Mouse (Mus musculus): ENCODE results near the gene Ppp1r10.
"Not testable (repeated sequence)": the region's sequence is repeated elsewhere in the genome, so short reads cannot be mapped to it uniquely, and the experiment has no call there.

Gene Ppp1r10

GRCm38 (mm10) chr17:35935763-35936162 is 19.5 kb downstream of the Ppp1r10 start:
- DNase-seq (ENCODE audit: low read depth, low spot score); H3K27me3 ChIP-seq (ENCODE audit: control insufficient read depth, insufficient read depth, low read length, poor library complexity, severe bottlenecking); H3K36me3 ChIP-seq (ENCODE audit: control insufficient read depth, insufficient read depth, low read length, poor library complexity, severe bottlenecking): not testable (repeated sequence)

- peak; percentile 87 for DNase-seq (ENCODE audit: low read depth, low spot score)
- no peaks in the 10 kb centered on the region for H3K27me3 ChIP-seq (ENCODE audit: control insufficient read depth, insufficient read depth, low read length, poor library complexity, severe bottlenecking)
- no peaks in the 10 kb centered on the region for H3K36me3 ChIP-seq (ENCODE audit: control insufficient read depth, insufficient read depth, low read length, poor library complexity, severe bottlenecking)
These were observed 21.6 kb downstream of the Ppp1r10 start for GRCm38 (mm10) chr17:35937700-35938348.

- DNase-seq (ENCODE audit: low read depth, low spot score) = no peak
- Histone ChIP-seq H3K27me3 (ENCODE audit: control insufficient read depth, insufficient read depth, low read length, poor library complexity, severe bottlenecking) (no peaks in the 10 kb centered on the region), H3K36me3 (ENCODE audit: control insufficient read depth, insufficient read depth, low read length, poor library complexity, severe bottlenecking) (no peaks in the 10 kb centered on the region)
These were observed 22.9 kb downstream of the Ppp1r10 start for GRCm38 (mm10) chr17:35939108-35939507.

GRCm38 (mm10) chr17:35939941-35940340 is 23.7 kb downstream of the Ppp1r10 start:
- Histone ChIP-seq H3K27me3 (ENCODE audit: control insufficient read depth, insufficient read depth, low read length, poor library complexity, severe bottlenecking) (no peaks in the 10 kb centered on the region), H3K36me3 (ENCODE audit: control insufficient read depth, insufficient read depth, low read length, poor library complexity, severe bottlenecking) (no peaks in the 10 kb centered on the region)
- no peak for DNase-seq (ENCODE audit: low read depth, low spot score)

DNA sequence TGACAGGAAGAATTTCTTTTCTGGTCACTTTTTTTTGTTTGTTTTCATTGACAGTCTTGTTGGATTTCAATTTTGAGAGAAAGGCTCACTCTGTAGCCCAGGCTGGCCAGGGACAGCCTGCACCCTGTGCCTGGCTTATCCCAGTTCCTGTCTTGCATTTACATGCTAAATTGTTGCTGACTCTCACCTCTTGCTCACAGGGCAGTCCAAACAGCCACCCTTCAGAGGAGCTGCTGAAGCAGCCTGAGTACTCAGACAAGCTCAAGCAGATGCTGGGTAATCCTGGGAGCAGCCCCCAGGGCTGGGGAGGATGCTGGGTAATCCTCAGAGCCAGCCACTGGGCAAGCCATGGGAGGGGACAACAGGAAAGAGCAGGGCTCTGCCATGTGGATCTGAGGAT is 34.7 kb downstream of the Ppp1r10 start:
- not testable (repeated sequence) for DNase-seq (ENCODE audit: low read depth, low spot score); H3K27me3 ChIP-seq (ENCODE audit: control insufficient read depth, insufficient read depth, low read length, poor library complexity, severe bottlenecking); H3K36me3 ChIP-seq (ENCODE audit: control insufficient read depth, insufficient read depth, low read length, poor library complexity, severe bottlenecking)

DNA sequence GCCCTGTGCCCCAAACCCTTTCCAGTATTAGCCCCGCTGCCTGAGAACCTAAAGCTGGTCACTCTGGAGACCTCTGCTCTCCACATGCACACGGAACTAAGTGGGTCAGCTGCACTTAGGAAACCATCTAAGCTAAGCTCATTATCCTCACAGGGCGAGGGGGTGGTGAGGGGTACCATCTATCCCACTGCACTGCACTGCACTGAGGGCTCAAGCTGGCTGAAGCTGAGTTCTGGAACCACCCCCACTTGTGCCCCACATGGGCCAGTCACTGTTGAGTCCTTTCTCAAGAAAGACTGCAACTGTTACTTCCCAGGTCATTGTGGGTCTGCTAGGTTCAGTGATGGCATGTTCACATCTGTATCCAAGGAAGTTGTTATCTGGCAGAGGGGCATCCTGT is 36.3 kb downstream of the Ppp1r10 start:
- H3K27me3 ChIP-seq (ENCODE audit: control insufficient read depth, insufficient read depth, low read length, poor library complexity, severe bottlenecking); H3K36me3 ChIP-seq (ENCODE audit: control insufficient read depth, insufficient read depth, low read length, poor library complexity, severe bottlenecking); DNase-seq (ENCODE audit: low read depth, low spot score): not testable (repeated sequence)

- Histone ChIP-seq H3K27me3 (ENCODE audit: control insufficient read depth, insufficient read depth, low read length, poor library complexity, severe bottlenecking) (no peaks in the 10 kb centered on the region), H3K36me3 (ENCODE audit: control insufficient read depth, insufficient read depth, low read length, poor library complexity, severe bottlenecking) (peaks cover 7% of the 10 kb centered on the region)
- DNase-seq (ENCODE audit: low read depth, low spot score) = no peak
These were observed 38.4 kb downstream of the Ppp1r10 start for GRCm38 (mm10) chr17:35954665-35955064.

DNA sequence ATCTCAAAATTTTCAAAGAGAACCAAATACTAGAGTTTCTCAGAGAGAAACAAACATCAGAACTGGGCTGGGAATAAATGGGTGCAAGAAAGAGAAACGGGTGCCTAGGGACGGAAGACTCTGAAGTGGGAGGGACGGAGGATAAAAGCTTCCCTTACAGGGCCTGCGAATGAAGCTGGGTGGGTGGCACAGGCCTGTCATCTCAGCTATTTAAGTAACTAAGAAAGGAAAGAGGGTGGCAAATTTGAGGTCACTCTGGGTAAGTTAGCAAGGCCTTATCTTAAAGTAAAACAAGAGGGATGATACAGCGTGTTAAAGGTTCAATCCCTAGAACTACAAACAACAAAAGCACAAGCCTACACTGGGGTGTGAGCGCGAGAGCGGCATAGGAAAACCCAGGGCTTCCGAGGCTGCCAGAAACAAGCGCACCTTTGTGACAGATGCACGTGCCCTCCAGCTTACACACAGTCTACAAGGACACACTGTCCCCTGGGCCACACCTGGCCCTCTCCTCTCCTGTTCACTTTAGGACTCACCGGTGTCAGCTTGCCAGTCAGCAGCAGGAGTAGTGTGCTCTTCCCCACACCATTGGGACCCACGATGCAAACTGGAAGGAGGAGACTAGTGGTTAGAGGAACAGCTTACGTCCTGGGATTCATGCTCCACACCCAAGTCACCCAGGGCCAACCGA is 42.4 kb downstream of the Ppp1r10 start:
- no peaks in the 10 kb centered on the region for H3K27me3 ChIP-seq (ENCODE audit: control insufficient read depth, insufficient read depth, low read length, poor library complexity, severe bottlenecking)

DNA sequence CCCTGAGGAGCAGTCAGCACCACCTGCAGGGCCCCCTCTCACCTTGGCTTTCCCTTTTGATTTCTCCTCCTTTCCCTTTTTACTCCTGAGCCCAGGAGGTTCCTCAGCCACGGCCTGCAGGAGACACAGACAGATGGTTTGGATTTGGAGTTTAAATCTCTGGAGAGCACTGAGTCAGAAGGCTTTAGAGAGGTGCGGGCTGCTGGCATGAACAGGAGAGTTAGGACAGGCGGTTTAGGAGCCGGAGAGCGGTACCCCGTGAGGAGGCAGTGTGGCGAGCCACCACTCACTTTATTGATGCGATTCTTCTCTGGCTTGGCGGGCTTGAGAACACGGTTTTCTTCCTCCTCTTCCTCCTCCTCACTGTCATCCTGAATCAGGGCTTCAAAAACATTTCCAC is 47.0 kb downstream of the Ppp1r10 start:
- Histone ChIP-seq H3K27me3 (ENCODE audit: control insufficient read depth, insufficient read depth, low read length, poor library complexity, severe bottlenecking) (no peaks in the 10 kb centered on the region), H3K36me3 (ENCODE audit: control insufficient read depth, insufficient read depth, low read length, poor library complexity, severe bottlenecking) (peaks cover 10% of the 10 kb centered on the region)
- DNase-seq (ENCODE audit: low read depth, low spot score) = no peak

More for the DNA sequence above, 42.4 kb downstream of the Ppp1r10 start:
- peaks cover 15% of the 10 kb centered on the region for H3K36me3 ChIP-seq (ENCODE audit: control insufficient read depth, insufficient read depth, low read length, poor library complexity, severe bottlenecking)
- no peak for DNase-seq (ENCODE audit: low read depth, low spot score)

GRCm38 (mm10) chr17:35967621-35968020 is 51.4 kb downstream of the Ppp1r10 start:
- Histone ChIP-seq H3K36me3 (ENCODE audit: control insufficient read depth, insufficient read depth, low read length, poor library complexity, severe bottlenecking) (peaks cover 4% of the 10 kb centered on the region; the same call in 1 of the 2 replicates), H3K27me3 (ENCODE audit: control insufficient read depth, insufficient read depth, low read length, poor library complexity, severe bottlenecking) (no peaks in the 10 kb centered on the region)
- no peak for DNase-seq (ENCODE audit: low read depth, low spot score)

DNA sequence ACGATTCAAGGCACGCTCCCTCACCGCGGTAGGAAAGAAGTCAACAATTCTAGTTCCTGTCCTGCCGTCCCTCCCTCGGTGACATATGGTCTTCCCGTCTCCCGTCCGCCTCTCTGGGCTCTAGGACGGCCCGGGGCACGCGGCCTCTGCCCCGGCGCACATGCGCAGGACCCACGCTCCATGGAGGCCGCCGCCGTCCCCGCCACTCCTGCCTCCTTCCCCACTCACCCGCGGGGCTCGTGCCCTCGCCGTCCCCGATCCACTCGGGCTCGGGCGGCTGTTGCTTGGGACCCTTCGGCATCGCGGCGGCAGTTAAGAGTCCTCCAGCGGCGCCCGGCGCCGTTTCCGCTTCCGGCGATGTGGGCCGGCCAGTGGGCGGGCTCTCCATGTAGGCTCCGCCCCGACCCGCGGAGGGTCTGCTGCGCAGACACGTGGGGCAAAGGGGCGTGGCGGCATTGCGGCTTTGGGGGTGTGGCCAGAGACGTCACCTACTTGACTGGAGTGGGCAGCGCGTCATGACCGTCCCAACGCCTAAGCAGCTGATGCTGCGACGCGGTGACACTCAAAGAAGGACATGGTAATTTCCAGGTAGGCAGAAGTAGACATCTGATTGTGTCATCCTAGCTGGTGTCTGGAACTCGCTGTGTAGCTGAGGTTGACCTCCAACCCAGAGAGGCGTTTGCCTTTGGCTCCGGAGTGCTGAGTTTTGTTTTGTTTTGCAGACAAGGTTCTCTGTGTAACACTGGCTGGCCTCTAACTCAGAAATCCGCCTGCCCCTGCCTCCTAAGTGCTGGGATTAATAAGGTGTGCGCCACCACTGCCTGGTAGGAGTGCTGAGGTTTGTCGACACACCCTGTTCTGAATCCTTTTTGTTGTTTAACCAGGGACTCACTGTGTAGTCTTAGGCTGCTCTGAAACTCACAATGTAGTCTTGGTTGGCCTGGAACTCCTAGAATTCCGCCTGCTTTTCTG is 53.5 kb downstream of the Ppp1r10 start, which contains the start of gene Abcf1:
TSS of gene Abcf1 (minus strand) at position 344 of the 972 bp plus-strand sequence.
- Histone ChIP-seq H3K36me3 (ENCODE audit: control insufficient read depth, insufficient read depth, low read length, poor library complexity, severe bottlenecking) (peaks cover 5% of the 10 kb centered on the region; the same call in 1 of the 2 replicates), H3K27me3 (ENCODE audit: control insufficient read depth, insufficient read depth, low read length, poor library complexity, severe bottlenecking) (no peaks in the 10 kb centered on the region)
- peak; percentile 100 for DNase-seq (ENCODE audit: low read depth, low spot score)

GRCm38 (mm10) chr17:35972131-35972530 is 55.9 kb downstream of the Ppp1r10 start:
- H3K27me3 ChIP-seq (ENCODE audit: control insufficient read depth, insufficient read depth, low read length, poor library complexity, severe bottlenecking) = no peaks in the 10 kb centered on the region
- no peak for DNase-seq (ENCODE audit: low read depth, low spot score)

DNA sequence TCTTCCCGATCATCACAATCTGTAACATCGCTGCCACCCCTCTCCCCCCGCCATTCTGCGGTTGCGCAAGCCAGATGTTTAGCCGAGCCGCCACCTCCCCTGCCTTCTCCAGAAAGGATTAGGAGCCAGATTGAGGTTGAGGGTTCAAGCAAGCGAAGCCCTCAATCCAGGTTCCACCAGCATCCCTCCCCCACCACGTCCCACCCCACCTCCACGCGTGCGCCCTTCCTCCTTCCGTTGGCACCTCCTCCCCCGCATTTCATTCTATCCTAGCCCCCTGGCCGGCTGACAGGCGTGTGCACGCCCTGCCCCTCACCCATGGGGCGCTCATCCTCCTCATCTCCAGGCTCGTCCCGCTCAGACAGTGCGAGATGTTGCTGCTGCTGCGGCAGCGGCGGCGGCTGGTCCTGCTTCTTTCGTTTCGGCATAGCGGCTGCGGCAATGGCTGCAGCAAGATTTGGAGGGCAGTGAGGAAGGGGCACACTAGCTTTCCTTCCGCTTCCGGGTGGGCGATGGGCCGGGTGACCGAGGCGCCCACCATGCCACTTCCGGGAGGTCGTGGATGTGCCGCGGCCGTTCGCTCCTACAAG is 62.7 kb downstream of the Ppp1r10 start:
- no peaks in the 10 kb centered on the region for H3K27me3 ChIP-seq (ENCODE audit: control insufficient read depth, insufficient read depth, low read length, poor library complexity, severe bottlenecking)
- H3K36me3 ChIP-seq (ENCODE audit: control insufficient read depth, insufficient read depth, low read length, poor library complexity, severe bottlenecking) = peaks cover 5% of the 10 kb centered on the region
- DNase-seq (ENCODE audit: low read depth, low spot score) = no peak

More at GRCm38 (mm10) chr17:35972131-35972530, 55.9 kb downstream of the Ppp1r10 start:
- H3K36me3 ChIP-seq (ENCODE audit: control insufficient read depth, insufficient read depth, low read length, poor library complexity, severe bottlenecking) = peaks cover 6% of the 10 kb centered on the region; the same call in 1 of the 2 replicates

Measured in splenic B cell, adult 2 months (primary cell).